Mouse (Mus musculus) liver, postnatal 0 days (tissue): ENCODE measurements at regions not wholly inside any gene's neighbourhood (a gene's known extent, or its start where the extent isn't known, plus 50 kb on each side); places are given as distances from the start of the nearest gene placed in this dataset.

ENCODE experiments used
- CTCF ChIP-seq: sonication (generic); IDR thresholded peaks from 2 replicates; pipeline ENCODE4 v1.5.1; 2016; ENCODE audit warnings: antibody characterized with exemption, low read depth
- EP300 ChIP-seq: IDR thresholded peaks from 2 replicates; pipeline ENCODE4 v1.6.1; 2016; ENCODE audit warnings: antibody characterized with exemption, low read depth, mild to moderate bottlenecking

- TF ChIP-seq CTCF = no peak
- TF ChIP-seq EP300 = no peak
Measured at GRCm38 (mm10) chr1:33130351-33130750, 539.2 kb downstream of the Prim2 start.
